Comparison of ENCODE assay signal across 12 mouse cellular contexts in genomic region chr17:86443886-86444285, GRCm38 (mm10).
"Had no signal": no experiment of that assay in that cellular context is flagged by ENCODE, and none has a peak within 500 bp of the region (broad histone marks: within the 10 kb centered on the region; RNA-seq: fewer than 3 reads in every experiment).

No protein-coding gene starts in this region.

- H3K4me2 ChIP-seq: midbrain, embryonic 11.5 days had no signal

- H3K9me3 ChIP-seq: kidney, embryonic 15.5 days; limb, embryonic 12.5 days; lung, embryonic 15.5 days; midbrain, embryonic 15.5 days; neural tube, embryonic 12.5 days had no signal

- H3K36me3 ChIP-seq: kidney, embryonic 15.5 days; limb, embryonic 12.5 days; lung, embryonic 15.5 days; midbrain, embryonic 15.5 days; neural tube, embryonic 12.5 days had no signal

- H3K4me3 ChIP-seq: kidney, embryonic 15.5 days; limb, embryonic 12.5 days; lung, embryonic 15.5 days; midbrain, embryonic 15.5 days; neural tube, embryonic 12.5 days had no signal

- H3K27me3 ChIP-seq: kidney, embryonic 15.5 days; limb, embryonic 12.5 days; lung, embryonic 15.5 days; megakaryocyte, embryonic 14.5 days; midbrain, embryonic 15.5 days; neural tube, embryonic 12.5 days had no signal

- H3K27ac ChIP-seq: lung, embryonic 15.5 days; midbrain, embryonic 15.5 days; neural tube, embryonic 12.5 days had no signal

- DNase-seq: kidney, adult 2 months; kidney, postnatal 14 days; layer of hippocampus, postnatal 36 days; lung, postnatal 14 days; right cerebral cortex, postnatal 25 days had no signal

- H3K9ac ChIP-seq: limb, embryonic 12.5 days; lung, embryonic 15.5 days; midbrain, embryonic 15.5 days; neural tube, embryonic 12.5 days had no signal
